Mouse (Mus musculus) skeletal muscle tissue, adult 2 months (tissue): ENCODE results near the gene Atg7.

Experiments used
- DNase-seq: peaks from one replicate; pipeline ENCODE4 v3.0.0-alpha.2; 2012; ENCODE audit warnings: low read depth, low spot score

Gene Atg7

GRCm38 (mm10) chr6:114684407-114684806, 41.5 kb downstream of the Atg7 start:
- no peak for DNase-seq

GRCm38 (mm10) chr6:114685412-114685811, 42.5 kb downstream of the Atg7 start:
- DNase-seq = no peak

DNA sequence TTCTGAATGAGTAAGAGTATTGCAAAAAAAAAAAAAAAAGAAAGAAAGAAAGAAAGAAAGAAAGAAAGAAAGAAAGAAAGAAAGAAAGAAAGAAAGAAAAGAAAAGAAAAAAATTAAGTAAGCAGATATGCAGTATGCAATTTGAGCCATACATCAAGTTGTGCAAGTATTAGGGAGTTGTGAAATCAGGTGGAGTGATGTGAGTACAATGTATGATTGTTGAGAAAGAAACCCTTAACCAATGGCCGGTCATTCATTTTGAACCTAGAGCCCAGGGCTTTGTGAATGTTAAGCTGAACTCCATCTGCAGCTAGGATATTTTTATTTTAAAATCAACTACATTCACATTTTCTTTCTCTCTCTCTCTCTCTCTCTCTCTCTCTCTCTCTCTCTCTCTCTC, 44.1 kb downstream of the Atg7 start:
- no peak for DNase-seq

- DNase-seq = no peak
Observed at GRCm38 (mm10) chr6:114690661-114691060, 47.8 kb downstream of the Atg7 start.

DNA sequence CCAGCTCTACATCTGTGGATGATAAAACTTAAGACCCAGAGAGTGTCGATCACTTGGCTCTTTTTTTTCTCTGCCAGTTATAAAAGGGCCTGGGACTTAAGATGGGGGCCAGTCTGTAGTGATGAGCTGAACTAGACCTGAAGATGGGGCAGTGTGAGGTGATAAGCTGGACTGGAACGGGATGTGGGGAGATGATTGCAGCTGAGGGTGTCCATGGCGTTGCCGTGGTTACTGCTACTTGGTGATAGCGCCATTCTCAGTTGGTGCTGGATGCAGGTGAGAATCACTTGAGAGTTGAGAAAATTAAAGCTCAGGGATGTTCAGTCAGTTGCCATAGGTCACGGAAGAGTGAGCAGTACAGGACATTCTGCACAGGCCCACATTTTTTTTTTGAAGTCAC, 48.6 kb downstream of the Atg7 start:
- DNase-seq = no peak

DNA sequence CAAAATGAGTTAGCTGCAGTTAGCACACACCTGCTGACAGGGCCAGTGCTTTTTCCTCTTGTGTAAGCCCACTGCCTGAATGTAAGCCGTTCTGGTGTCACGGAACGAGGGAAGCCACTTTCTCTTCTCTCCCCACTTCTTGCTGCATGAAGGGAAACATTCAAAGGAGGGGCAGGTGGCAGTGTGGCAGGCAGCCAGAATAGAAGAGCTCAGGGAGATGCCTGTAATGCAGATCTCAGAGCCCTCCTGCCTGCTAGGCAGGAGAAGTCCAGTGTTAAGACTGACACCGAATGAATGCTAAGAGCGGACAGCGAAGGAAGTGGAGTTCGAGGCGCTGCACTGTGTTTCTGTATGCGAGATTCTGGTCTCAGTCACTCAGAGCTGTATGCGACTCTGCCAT, 49.8 kb downstream of the Atg7 start:
- no peak for DNase-seq

DNA sequence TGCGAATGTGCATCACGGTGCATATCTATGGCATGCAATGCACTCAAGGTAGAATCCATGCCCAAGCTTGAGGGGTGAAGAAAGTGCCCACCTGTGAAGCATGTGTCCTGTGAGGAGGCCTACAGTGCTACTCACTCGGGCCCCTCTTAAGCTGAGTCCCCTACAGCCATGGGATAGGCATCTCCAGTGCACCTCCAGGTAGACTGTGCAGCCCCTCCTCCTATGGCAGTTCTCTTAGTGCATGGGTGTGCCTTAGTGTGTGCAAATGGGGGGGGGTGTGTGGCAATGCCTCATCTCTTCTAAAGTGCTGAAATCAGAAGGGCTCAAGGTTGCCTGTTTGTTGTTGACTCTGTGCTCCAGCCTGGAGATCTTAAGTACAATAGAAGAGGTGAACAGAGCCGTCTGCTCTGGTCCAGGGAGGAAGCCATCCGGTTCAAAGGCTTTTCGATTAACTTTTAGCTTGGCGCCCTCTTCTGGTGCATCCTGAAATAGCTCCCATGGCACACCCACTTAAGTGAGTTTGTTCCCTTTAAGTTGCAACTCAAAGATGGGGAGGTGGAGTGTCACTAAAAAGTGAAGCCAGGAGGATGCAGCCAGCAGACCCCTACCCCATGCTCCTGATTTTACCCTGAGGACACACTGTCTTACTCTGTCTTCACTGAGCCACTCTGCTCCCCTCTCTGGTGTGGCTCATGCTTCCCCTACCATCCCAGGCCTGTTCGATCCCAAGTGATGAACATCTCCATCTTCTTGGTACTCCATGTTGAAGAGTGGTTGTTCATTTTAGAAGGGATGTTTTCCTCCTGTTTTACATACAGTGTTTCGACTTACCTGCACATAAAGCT, 55.0 kb downstream of the Atg7 start:
- peak; percentile 40 for DNase-seq

GRCm38 (mm10) chr6:114698578-114698977, 55.7 kb downstream of the Atg7 start:
- no peak for DNase-seq

- DNase-seq = no peak
Observed at GRCm38 (mm10) chr6:114700704-114701103, 57.8 kb downstream of the Atg7 start.

DNA sequence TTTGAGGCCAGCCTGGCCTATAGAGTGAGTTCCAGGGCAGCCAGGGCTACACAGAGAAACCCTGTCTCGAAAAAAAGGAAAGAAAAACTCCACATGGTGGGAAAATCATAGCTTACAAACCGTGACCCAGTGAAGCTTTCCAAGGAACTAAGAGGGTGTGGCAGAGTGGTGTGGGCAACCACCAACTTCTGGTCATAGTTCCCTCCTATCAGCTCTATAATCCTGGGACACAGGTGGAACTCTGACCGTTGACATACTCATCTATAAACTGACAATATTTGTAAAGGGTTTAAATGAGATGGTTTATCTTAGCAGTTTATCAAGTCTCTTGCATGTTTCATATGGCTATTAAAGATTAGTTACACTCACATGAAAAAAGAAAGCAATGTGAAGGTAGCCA, 64.1 kb downstream of the Atg7 start:
- DNase-seq = no peak

DNA sequence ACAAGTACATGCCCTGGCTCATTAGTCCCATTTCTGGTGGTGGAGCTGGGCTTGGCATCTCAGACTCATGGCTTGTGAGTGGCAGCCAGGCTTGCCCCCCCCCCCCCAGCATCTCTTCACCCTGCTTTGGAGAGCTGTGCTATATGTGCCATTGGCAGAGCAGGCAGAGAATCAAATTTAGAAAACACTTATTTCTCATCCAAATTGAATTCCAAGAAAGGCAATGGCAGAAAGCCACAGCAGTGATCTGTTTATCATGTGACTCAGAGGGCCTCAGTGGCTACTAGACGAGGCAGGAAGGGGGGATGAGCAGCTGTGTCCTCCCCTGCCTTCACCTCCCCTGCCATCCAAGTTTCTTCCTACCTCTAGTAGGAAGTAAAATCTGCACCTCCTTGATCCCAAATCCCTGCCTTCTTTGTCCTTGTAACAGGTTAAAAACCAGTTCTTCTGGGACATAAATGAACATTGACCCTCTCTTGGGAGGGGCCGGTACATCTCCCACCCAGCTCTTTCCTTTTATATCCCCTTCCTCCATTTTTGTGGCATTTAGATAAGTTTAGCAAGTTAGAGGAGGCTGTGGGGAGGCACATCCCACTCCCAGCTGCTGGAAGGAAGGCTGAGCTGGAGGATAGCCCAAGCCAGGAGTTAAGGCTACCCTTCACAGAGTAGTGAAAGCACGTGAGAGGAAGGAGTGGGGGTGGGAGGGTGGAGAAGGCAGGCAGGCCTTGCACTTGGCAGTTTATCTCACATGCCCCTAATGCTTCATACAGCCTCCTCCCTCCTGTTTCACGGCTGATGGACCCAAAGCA, 69.5 kb downstream of the Atg7 start:
- DNase-seq = no peak

DNA sequence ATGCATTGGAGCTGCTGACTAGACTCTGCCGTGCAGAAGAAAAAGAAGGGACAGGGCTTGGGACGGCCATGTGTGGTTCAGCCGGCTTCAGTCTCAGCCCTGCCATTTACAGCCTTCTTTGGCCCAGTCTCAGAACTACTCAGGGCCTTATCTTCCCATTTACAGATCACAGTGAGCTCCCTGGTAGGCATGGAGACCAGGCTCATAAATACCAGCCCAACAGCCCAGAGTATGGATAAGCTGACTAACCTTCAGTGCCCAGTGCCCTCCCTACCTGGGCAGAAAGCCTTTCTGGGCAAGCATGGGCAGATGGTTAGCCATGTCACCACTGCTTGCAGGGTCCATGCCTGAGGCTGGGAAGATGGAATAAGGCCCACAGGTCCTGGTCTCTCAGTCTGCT, 70.6 kb downstream of the Atg7 start:
- DNase-seq = no peak

- DNase-seq = no peak
Observed at GRCm38 (mm10) chr6:114714654-114715053, 71.8 kb downstream of the Atg7 start.

DNA sequence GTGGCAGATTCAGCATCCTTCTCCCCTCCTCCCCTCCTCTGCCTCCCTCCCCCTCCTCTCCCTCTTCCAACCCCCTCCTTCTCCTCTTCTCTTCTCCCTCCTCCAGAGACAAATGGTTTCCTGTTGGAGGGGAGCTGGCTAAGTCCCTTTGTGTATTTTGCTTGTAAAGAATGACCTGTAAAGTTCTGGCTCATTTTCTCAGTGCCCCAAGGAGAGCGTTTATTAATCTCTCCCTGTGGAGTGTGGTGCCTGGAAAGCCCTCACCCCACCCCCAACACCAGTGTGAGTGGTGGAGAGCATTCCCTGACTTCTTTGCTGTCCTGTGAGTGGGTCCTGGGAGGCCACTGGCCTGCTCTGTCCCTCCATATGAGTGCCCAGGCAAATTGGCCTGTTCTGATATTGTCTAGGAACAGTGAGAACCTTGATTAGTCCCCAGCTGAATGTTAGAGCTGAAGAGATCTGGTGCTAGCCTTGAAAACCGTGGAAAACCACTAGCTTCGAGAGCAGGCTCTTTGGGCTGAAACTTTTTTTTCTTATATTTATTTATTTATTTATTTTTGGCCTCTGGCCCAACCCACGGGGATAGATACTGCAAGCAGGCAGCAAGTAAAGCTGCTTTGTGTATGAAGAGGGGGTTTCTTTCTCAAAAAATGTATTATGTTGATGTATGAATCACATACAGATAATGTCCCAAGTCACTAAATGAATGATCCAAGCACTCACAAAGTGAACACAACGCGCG, 72.6 kb downstream of the Atg7 start:
- DNase-seq = no peak

DNA sequence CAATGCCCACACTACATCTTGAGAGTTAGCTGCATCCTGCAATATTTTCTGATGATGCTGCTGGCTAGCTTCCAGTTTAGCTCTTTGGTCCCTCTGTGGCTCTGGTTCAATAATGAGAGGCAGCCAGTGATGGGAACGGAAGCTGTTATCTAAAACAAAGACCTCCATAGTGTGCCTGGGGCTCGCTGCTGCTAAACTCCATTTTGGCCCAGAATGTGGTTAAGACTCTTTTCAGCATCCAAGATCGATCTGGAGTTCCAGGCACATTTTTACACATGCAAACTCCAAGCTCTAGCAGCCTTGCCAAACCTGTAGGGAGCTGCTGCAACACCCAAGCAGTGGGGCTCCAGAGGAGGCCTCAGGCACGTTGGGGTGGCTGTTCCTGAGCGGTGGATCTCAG, 76.2 kb downstream of the Atg7 start:
- no peak for DNase-seq

DNA sequence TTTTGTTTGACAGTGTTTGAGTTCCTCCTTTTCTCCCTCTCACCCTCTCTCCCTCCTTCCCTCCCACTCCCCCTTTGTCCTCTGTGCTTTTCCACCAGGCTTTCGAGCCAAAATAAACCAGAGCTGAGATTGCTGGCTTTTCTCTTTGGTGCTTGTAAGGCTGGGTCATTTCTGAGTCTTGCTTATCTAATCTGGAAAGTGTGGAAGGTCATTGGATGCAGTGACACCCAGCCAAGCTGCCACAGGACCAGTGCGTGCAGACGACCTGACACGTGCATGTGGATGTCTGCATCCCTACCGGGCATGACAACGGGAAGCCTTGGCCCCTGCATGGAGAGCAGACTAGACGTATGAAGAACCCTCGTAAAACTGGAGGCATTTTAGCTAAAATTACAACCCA, 76.8 kb downstream of the Atg7 start:
- DNase-seq = no peak

- no peak for DNase-seq
Observed at GRCm38 (mm10) chr6:114722046-114722445, 79.1 kb downstream of the Atg7 start.

DNA sequence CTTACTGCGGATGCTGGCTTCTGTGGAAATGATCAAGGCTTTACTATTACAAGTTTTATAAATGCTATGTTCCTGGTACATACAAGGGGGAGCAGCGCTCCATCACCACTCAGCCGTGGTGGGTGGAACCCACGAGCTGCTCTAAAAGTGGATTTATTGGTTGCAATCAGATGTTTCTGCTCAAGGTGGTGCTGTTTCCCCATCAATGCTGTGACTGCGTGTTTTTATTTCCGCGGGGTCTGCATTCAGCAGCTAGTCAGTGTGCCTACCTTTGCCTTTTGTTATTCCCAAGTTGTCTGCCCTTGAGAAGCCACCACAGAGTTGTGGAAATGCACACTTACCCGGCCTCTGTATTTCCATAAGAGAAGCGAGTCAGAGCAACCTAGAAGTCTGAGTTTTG, 81.0 kb downstream of the Atg7 start:
- peak; percentile 27 for DNase-seq

- DNase-seq = no peak
Observed at GRCm38 (mm10) chr6:114724351-114724750, 81.5 kb downstream of the Atg7 start.

DNA sequence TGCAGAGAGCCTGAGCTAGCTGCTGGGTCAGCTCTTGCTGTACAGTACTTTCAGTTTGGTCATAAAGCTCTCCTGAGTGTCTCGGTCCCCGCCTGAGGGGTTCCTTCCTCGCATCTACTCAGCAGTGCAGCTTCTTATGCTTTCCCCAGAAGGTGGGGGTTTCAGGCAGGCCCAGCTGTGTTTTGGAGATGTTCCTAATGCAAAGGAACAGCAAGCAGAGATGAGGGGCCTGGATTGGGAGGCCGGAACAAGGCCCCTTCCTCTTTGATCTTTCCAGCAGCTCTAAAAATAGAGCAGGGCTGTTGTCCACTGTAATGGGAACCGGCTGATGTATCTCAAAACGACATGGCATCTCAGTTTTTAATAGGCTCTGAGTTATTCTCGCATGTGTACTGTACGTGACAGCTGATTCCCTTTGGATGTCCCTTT, 82.3 kb downstream of the Atg7 start:
- peak; percentile 42 for DNase-seq

DNA sequence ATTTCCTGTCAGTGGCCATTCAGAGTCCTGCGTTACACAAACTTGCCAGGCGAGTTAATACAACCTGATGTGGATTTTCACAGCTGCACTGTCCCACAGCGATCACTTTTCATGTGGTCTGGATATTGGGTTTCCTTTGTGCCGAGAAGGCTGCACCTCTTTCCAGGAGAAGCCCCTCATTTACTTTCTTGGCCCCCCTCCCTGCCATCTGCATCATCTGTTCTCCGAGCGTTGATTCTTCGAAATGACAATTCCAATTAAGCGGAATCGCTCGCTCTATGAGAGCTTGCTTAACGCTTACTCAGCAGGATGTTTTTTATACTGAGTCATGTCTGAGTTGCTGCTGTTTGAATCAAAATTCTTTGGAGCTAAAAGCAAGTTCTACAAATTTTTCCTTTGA, 83.8 kb downstream of the Atg7 start:
- DNase-seq = no peak

GRCm38 (mm10) chr6:114733156-114733555, 90.3 kb downstream of the Atg7 start:
- DNase-seq = no peak
